ENCODE assay signal across 7 mouse cellular contexts in the genomic region with DNA sequence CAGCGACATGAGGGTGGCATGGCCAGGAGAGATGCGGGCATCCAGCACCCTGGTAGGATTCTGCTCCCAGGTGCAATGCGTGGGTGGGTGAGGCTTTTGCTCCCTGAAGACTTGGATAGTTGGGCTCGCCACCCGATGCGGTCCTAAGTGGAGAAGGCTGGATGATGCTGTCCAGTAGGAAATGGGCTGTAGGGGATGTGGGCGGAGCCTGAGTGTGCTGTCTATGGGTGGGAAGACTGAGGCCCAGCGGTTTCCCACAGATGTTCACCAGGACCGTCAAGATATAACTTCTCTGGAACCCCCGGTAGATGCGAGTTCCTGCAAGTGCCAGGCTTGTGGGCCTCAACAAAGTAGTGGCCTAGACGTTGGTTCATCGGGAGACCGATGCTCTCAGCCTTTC. TPM values are rescaled to one million over a fixed set of nuclear protein-coding genes. Genes with fewer than 3 reads are reported as not detected.
DNase-seq lines count a peak whose midpoint lies in the region; ATAC-seq and TF ChIP-seq lines count a peak whose summit lies in the region.

No protein-coding gene starts in this region.

- no peak overlapping the region for H3K9ac ChIP-seq in lung, embryonic 14.5 days
- H3K9ac ChIP-seq in forebrain, embryonic 12.5 days, result no peak overlapping the region
- H3K9ac ChIP-seq in limb, embryonic 13.5 days, result no peak overlapping the region
- no peak overlapping the region for H3K9ac ChIP-seq in stomach, embryonic 14.5 days (replicated peaks; ENCODE audit: low read depth, low read length)

- no peak for DNase-seq in lung, embryonic 14.5 days
- DNase-seq in lung, postnatal 36 days, result no peak
- DNase-seq in left cerebral cortex, adult 11 months (ENCODE audit: low spot score), result no peak
- no peak for DNase-seq in thymus, postnatal 14 days

- ATAC-seq in lung, embryonic 14.5 days (ENCODE audit: insufficient read depth), result no peak
- ATAC-seq in forebrain, embryonic 12.5 days (ENCODE audit: low FRiP score), result no peak
- ATAC-seq in limb, embryonic 13.5 days (ENCODE audit: low FRiP score, low read depth), result no peak
- ATAC-seq in stomach, embryonic 14.5 days (ENCODE audit: insufficient number of reproducible peaks, insufficient read depth, low FRiP score, low read depth), result no peak

- H3K27ac ChIP-seq in lung, embryonic 14.5 days (ENCODE audit: low read depth), result no peak overlapping the region
- no peak overlapping the region for H3K27ac ChIP-seq in forebrain, embryonic 12.5 days
- no peak overlapping the region for H3K27ac ChIP-seq in limb, embryonic 13.5 days
- H3K27ac ChIP-seq in stomach, embryonic 14.5 days (ENCODE audit: low read length), result no peak overlapping the region

- H3K4me3 ChIP-seq in lung, embryonic 14.5 days (ENCODE audit: low read depth, low read length), result peak overlapping the region; percentile 4; the same call in 1 of the 2 replicates
- H3K4me3 ChIP-seq in forebrain, embryonic 12.5 days (replicated peaks), result peak overlapping the region; percentile 18
- H3K4me3 ChIP-seq in limb, embryonic 13.5 days, result peak overlapping the region; percentile 25
- H3K4me3 ChIP-seq in stomach, embryonic 14.5 days (ENCODE audit: low read depth, low read length), result no peak overlapping the region

- 62% methylated on average over 14 of the region's 14 CpGs for WGBS in lung, embryonic 14.5 days
- WGBS in forebrain, embryonic 12.5 days, result 72% methylated on average over 14 of the region's 14 CpGs
- WGBS in limb, embryonic 13.5 days, result 58% methylated on average over 14 of the region's 14 CpGs
- 65% methylated on average over 14 of the region's 14 CpGs for WGBS in stomach, embryonic 14.5 days

- peak overlapping the region; percentile 49 for H3K4me2 ChIP-seq in lung, embryonic 14.5 days
- H3K4me2 ChIP-seq in forebrain, embryonic 12.5 days, result peak overlapping the region; percentile 42
- H3K4me2 ChIP-seq in limb, embryonic 13.5 days (replicated peaks), result peak overlapping the region; percentile 54
- H3K4me2 ChIP-seq in stomach, embryonic 14.5 days (replicated peaks; ENCODE audit: low read depth, low read length), result peak overlapping the region; percentile 29; the same call in 1 of the 2 replicates

- no peaks in the 10 kb centered on the region for H3K4me1 ChIP-seq in lung, embryonic 14.5 days (ENCODE audit: insufficient read depth)
- peaks cover 9% of the 10 kb centered on the region for H3K4me1 ChIP-seq in forebrain, embryonic 12.5 days
- H3K4me1 ChIP-seq in limb, embryonic 13.5 days, result peaks cover 8% of the 10 kb centered on the region
- peaks cover 3% of the 10 kb centered on the region; the same call in 1 of the 2 replicates for H3K4me1 ChIP-seq in stomach, embryonic 14.5 days (ENCODE audit: control insufficient read depth, insufficient read depth, low read length)

- H3K36me3 ChIP-seq in lung, embryonic 14.5 days (ENCODE audit: insufficient read depth), result no peaks in the 10 kb centered on the region
- no peaks in the 10 kb centered on the region for H3K36me3 ChIP-seq in forebrain, embryonic 12.5 days (replicated peaks)
- no peaks in the 10 kb centered on the region for H3K36me3 ChIP-seq in limb, embryonic 13.5 days
- H3K36me3 ChIP-seq in stomach, embryonic 14.5 days (ENCODE audit: control insufficient read depth, insufficient read depth, low read length), result no peaks in the 10 kb centered on the region

- no peaks in the 10 kb centered on the region for H3K9me3 ChIP-seq in lung, embryonic 14.5 days (ENCODE audit: low read depth, low read length)
- no peaks in the 10 kb centered on the region for H3K9me3 ChIP-seq in forebrain, embryonic 12.5 days
- no peaks in the 10 kb centered on the region for H3K9me3 ChIP-seq in limb, embryonic 13.5 days
- H3K9me3 ChIP-seq in stomach, embryonic 14.5 days (ENCODE audit: control insufficient read depth, low read depth, low read length), result no peaks in the 10 kb centered on the region

- no peak for TF ChIP-seq CTCF in lung, embryonic 14.5 days (IDR thresholded peaks at IDR 0.05; ENCODE audit: low read depth)

- H3K27me3 ChIP-seq in lung, embryonic 14.5 days (ENCODE audit: insufficient read depth, low read length), result peaks cover 14% of the 10 kb centered on the region
- peaks cover 20% of the 10 kb centered on the region for H3K27me3 ChIP-seq in forebrain, embryonic 12.5 days
- H3K27me3 ChIP-seq in limb, embryonic 13.5 days, result peaks cover 17% of the 10 kb centered on the region
- no peaks in the 10 kb centered on the region for H3K27me3 ChIP-seq in stomach, embryonic 14.5 days (ENCODE audit: control insufficient read depth, insufficient read depth, low read length)

RNA-seq across cellular contexts. Expression of a gene that starts 4.9 kb away (rescaled TPM):
- 0.21 TPM in 1 of 2 replicates, not detected in the other for polyA plus RNA-seq in lung, embryonic 14.5 days (2014; fragmentation: Nextera tagmentation; extraction: Ambion mirVana)
- polyA plus RNA-seq in forebrain, embryonic 12.5 days (2016; fragmentation: Nextera tagmentation; extraction: Ambion mirVana), result 0.11 and 0.82 TPM in 2 replicates
- 0.13 and 0.20 TPM in 2 replicates for polyA plus RNA-seq in limb, embryonic 13.5 days (2015; fragmentation: Nextera tagmentation; extraction: Ambion mirVana)
- 0.30 and 0.36 TPM in 2 replicates for polyA plus RNA-seq in stomach, embryonic 14.5 days (2014; fragmentation: Nextera tagmentation; extraction: Ambion mirVana)

RNA-seq across cellular contexts. Expression of a gene that starts 16.9 kb away (rescaled TPM):
- polyA plus RNA-seq in lung, embryonic 14.5 days (2014; fragmentation: Nextera tagmentation; extraction: Ambion mirVana), result 242 and 244 TPM in 2 replicates
- polyA plus RNA-seq in forebrain, embryonic 12.5 days (2016; fragmentation: Nextera tagmentation; extraction: Ambion mirVana), result 266 and 279 TPM in 2 replicates
- 236 and 259 TPM in 2 replicates for polyA plus RNA-seq in limb, embryonic 13.5 days (2015; fragmentation: Nextera tagmentation; extraction: Ambion mirVana)
- polyA plus RNA-seq in stomach, embryonic 14.5 days (2014; fragmentation: Nextera tagmentation; extraction: Ambion mirVana), result 193 and 202 TPM in 2 replicates

RNA-seq across cellular contexts. Expression of a gene that starts 38.9 kb away (rescaled TPM):
- polyA plus RNA-seq in lung, embryonic 14.5 days (2014; fragmentation: Nextera tagmentation; extraction: Ambion mirVana), result not detected in 2 replicates
- not detected in 2 replicates for polyA plus RNA-seq in forebrain, embryonic 12.5 days (2016; fragmentation: Nextera tagmentation; extraction: Ambion mirVana)
- 0.05 TPM in 1 of 2 replicates, not detected in the other for polyA plus RNA-seq in limb, embryonic 13.5 days (2015; fragmentation: Nextera tagmentation; extraction: Ambion mirVana)
- 0.08 TPM in 1 of 2 replicates, not detected in the other for polyA plus RNA-seq in stomach, embryonic 14.5 days (2014; fragmentation: Nextera tagmentation; extraction: Ambion mirVana)
